Mouse (Mus musculus): ENCODE measurements around the gene Pip4k2b. TPM values are rescaled to one million over a fixed set of nuclear protein-coding genes. Genes with fewer than 3 reads are reported as not detected.

Pip4k2b gene
- total and polyA plus RNA-seq, 2 experiments from 2014 or later: 4.6 to 146 TPM

DNA sequence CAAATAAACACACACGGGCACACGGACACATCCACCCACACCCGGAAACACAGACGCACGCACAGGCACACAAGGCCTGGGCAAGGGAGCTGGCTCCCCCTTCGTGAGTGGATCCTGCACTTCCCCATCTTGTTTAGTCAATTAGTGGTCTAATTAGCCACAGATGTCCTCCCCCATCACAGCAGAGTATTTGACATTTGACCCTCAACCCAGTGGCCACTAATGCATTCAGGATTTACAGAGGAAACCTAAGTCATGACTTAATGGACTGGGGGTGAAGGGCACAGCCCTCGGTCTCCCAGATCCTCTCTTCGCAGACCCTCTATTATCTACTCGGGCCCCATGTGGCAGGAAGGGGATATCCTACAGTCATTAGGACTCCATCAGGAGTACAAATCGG, 10.8 kb downstream of the Pip4k2b start:
- H3K9me3 ChIP-seq (ENCODE audit: low read length): no peaks in the 10 kb centered on the region
- no peak for DNase-seq
- H3K4me3 ChIP-seq (ENCODE audit: low read depth, low read length): no peak overlapping the region
- no peak overlapping the region for H3K9ac ChIP-seq
- no peak overlapping the region for H3K27ac ChIP-seq (ENCODE audit: low read depth, low read length)
- H3K4me1 ChIP-seq (ENCODE audit: insufficient read depth): no peaks in the 10 kb centered on the region
- no peak for TF ChIP-seq CTCF (IDR thresholded peaks at IDR 0.05; ENCODE audit: low read depth)
- 40% methylated on average over 10 of the region's 10 CpGs for WGBS
- no peak for ATAC-seq
- no peak overlapping the region for H3K4me2 ChIP-seq (ENCODE audit: low read depth)
- no peaks in the 10 kb centered on the region for H3K27me3 ChIP-seq (ENCODE audit: insufficient read depth, low read length)
- H3K36me3 ChIP-seq (ENCODE audit: insufficient read depth): peaks cover 31% of the 10 kb centered on the region

DNA sequence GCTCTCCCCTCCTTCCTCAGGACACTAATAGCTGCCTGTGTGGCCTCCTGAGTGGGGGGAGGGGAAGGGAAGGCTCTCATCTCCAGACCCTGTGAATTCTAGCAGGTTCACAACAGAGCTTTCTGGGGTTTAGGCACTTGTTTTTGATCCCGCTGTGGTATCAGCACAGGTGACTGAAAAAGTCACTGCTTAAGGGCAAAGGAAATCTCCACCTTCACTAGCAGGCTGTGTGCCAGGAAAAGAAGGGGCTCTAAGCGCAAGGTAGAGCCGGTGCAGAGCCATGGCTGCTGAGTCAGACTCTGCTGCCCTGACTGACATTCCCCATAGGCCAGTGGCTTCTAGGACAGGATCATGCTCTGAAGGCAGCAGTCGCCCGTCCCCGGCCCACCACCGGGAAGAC, 15.8 kb downstream of the Pip4k2b start:
- H3K4me3 ChIP-seq (ENCODE audit: low read depth, low read length): no peak overlapping the region
- no peaks in the 10 kb centered on the region for H3K4me1 ChIP-seq (ENCODE audit: insufficient read depth)
- H3K9ac ChIP-seq: no peak overlapping the region
- H3K27me3 ChIP-seq (ENCODE audit: insufficient read depth, low read length): no peaks in the 10 kb centered on the region
- H3K9me3 ChIP-seq (ENCODE audit: low read length): no peaks in the 10 kb centered on the region
- 88% methylated on average over 7 of the region's 7 CpGs for WGBS
- no peak overlapping the region for H3K4me2 ChIP-seq (ENCODE audit: low read depth)
- ATAC-seq (no peak), DNase-seq (no peak)
- H3K27ac ChIP-seq (ENCODE audit: low read depth, low read length): no peak overlapping the region
- no peak for TF ChIP-seq CTCF (IDR thresholded peaks at IDR 0.05; ENCODE audit: low read depth)
- H3K36me3 ChIP-seq (ENCODE audit: insufficient read depth): peaks cover 77% of the 10 kb centered on the region

- TF ChIP-seq CTCF (IDR thresholded peaks at IDR 0.05; ENCODE audit: low read depth): no peak
- no peak for DNase-seq
- Histone ChIP-seq H3K4me2 (ENCODE audit: low read depth) (no peak overlapping the region), H3K4me1 (ENCODE audit: insufficient read depth) (no peaks in the 10 kb centered on the region), H3K4me3 (ENCODE audit: low read depth, low read length) (no peak overlapping the region), H3K9ac (no peak overlapping the region), H3K27me3 (ENCODE audit: insufficient read depth, low read length) (no peaks in the 10 kb centered on the region), H3K9me3 (ENCODE audit: low read length) (no peaks in the 10 kb centered on the region), H3K36me3 (ENCODE audit: insufficient read depth) (peaks cover 81% of the 10 kb centered on the region), H3K27ac (ENCODE audit: low read depth, low read length) (no peak overlapping the region)
- no peak for ATAC-seq
- WGBS: 81% methylated on average over 7 of the region's 7 CpGs
Observed at GRCm38 (mm10) chr11:97728311-97728710, 16.2 kb downstream of the Pip4k2b start.

GRCm38 (mm10) chr11:97723709-97724108, 20.8 kb downstream of the Pip4k2b start:
- no peaks in the 10 kb centered on the region for H3K4me1 ChIP-seq (ENCODE audit: insufficient read depth)

DNA sequence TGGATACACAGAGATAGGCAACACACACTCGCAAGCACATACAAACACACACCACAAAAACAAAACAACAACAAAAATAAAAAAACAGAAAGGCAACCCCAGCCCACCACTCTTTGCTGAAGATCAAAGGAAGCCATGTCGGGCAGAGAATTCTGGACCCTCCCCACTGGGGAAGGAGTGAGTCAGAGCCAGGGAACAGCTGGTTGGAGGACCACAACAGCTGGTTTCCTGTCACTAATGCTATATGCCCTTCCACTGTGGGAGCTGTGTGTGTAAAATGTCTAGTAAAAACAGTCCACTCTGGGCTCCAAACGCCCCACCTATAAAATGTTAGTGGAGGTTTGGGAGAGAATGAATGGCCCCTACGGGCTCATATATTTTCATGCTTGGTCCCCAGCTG, 23.2 kb downstream of the Pip4k2b start:
- 96% methylated on average over 4 of the region's 4 CpGs for WGBS
- peaks cover 95% of the 10 kb centered on the region for H3K36me3 ChIP-seq (ENCODE audit: insufficient read depth)
- no peak for TF ChIP-seq CTCF (IDR thresholded peaks at IDR 0.05; ENCODE audit: low read depth)

More at GRCm38 (mm10) chr11:97723709-97724108, 20.8 kb downstream of the Pip4k2b start:
- Histone ChIP-seq H3K27ac (ENCODE audit: low read depth, low read length) (no peak overlapping the region), H3K9me3 (ENCODE audit: low read length) (no peaks in the 10 kb centered on the region), H3K9ac (no peak overlapping the region), H3K27me3 (ENCODE audit: insufficient read depth, low read length) (no peaks in the 10 kb centered on the region), H3K36me3 (ENCODE audit: insufficient read depth) (peaks cover 96% of the 10 kb centered on the region), H3K4me2 (ENCODE audit: low read depth) (no peak overlapping the region), H3K4me3 (ENCODE audit: low read depth, low read length) (no peak overlapping the region)
- DNase-seq (no peak), ATAC-seq (no peak)
- 83% methylated on average over 7 of the region's 7 CpGs for WGBS
- no peak for TF ChIP-seq CTCF (IDR thresholded peaks at IDR 0.05; ENCODE audit: low read depth)

DNA sequence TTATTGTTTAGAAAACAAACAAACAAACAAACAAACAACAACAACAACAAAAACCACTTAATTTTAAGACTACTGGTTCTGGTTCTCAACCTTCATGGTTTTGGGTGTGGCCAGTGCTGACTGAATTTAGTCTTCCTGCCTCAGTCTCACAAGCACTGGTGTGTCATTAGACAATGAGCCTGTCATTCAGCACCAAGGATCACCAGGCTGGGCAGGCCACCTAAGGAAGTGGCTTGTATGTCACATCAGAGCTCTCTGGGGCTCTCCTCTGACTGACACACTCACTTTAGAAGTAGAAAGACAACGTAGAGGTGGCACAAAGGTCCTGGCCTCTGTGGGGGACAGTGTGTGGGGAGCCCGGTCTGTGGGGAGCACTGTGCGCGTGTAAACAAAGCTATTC, 25.5 kb downstream of the Pip4k2b start:
- H3K36me3 ChIP-seq (ENCODE audit: insufficient read depth): peaks cover 80% of the 10 kb centered on the region
- DNase-seq: no peak
- no peaks in the 10 kb centered on the region for H3K9me3 ChIP-seq (ENCODE audit: low read length)
- H3K4me3 ChIP-seq (ENCODE audit: low read depth, low read length): no peak overlapping the region
- H3K9ac ChIP-seq: no peak overlapping the region
- H3K4me1 ChIP-seq (ENCODE audit: insufficient read depth): no peaks in the 10 kb centered on the region
- no peaks in the 10 kb centered on the region for H3K27me3 ChIP-seq (ENCODE audit: insufficient read depth, low read length)
- ATAC-seq: no peak
- 84% methylated on average over 4 of the region's 4 CpGs for WGBS
- no peak overlapping the region for H3K4me2 ChIP-seq (ENCODE audit: low read depth)
- no peak for TF ChIP-seq CTCF (IDR thresholded peaks at IDR 0.05; ENCODE audit: low read depth)
- no peak overlapping the region for H3K27ac ChIP-seq (ENCODE audit: low read depth, low read length)

More for the DNA sequence above, 23.2 kb downstream of the Pip4k2b start:
- Histone ChIP-seq H3K4me3 (ENCODE audit: low read depth, low read length) (no peak overlapping the region), H3K4me2 (ENCODE audit: low read depth) (no peak overlapping the region), H3K27ac (ENCODE audit: low read depth, low read length) (no peak overlapping the region), H3K9ac (no peak overlapping the region), H3K4me1 (ENCODE audit: insufficient read depth) (no peaks in the 10 kb centered on the region), H3K9me3 (ENCODE audit: low read length) (no peaks in the 10 kb centered on the region), H3K27me3 (ENCODE audit: insufficient read depth, low read length) (no peaks in the 10 kb centered on the region)
- ATAC-seq (no peak), DNase-seq (no peak)

DNA sequence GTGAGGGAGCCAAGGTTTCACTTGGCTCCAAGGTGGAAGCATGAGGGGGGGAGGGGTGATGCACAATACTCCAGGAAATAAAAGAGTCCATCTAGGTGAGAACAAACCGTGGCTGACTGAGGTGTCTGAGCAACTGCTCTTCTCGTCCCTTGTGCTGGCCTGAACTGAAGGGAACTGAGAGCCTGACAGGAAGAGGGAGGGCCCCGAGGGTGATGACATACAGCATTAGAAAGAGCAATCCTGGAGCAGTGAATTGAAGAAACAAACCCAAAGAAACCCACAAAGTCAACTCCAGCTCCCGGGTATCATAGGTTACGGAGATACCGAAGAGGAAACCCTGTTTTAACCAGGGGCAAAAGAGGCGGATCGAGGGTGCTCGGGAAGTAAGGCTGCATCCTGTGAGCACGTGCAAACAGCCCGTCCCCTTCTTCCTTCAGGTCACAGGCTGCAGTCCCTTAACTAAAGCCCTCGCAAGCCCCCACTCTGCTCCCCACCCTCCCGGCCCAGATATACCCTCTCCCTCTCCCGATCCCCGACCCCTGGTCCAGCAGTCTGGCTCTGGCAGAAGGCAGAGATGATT, 26.1 kb downstream of the Pip4k2b start:
- ATAC-seq (no peak), DNase-seq (no peak)
- Histone ChIP-seq H3K9me3 (ENCODE audit: low read length) (no peaks in the 10 kb centered on the region), H3K9ac (no peak overlapping the region), H3K27me3 (ENCODE audit: insufficient read depth, low read length) (no peaks in the 10 kb centered on the region), H3K36me3 (ENCODE audit: insufficient read depth) (peaks cover 80% of the 10 kb centered on the region), H3K27ac (ENCODE audit: low read depth, low read length) (no peak overlapping the region), H3K4me1 (ENCODE audit: insufficient read depth) (no peaks in the 10 kb centered on the region), H3K4me3 (ENCODE audit: low read depth, low read length) (no peak overlapping the region), H3K4me2 (ENCODE audit: low read depth) (no peak overlapping the region)
- 85% methylated on average over 15 of the region's 15 CpGs for WGBS
- no peak for TF ChIP-seq CTCF (IDR thresholded peaks at IDR 0.05; ENCODE audit: low read depth)
